Mouse (Mus musculus): ENCODE results near the gene B3gnt6. TPM values are rescaled to one million over a fixed set of nuclear protein-coding genes. Genes with fewer than 3 reads are reported as not detected.
"Not testable (repeated sequence)": the region's sequence is repeated elsewhere in the genome, so short reads cannot be mapped to it uniquely, and the experiment has no call there.

The B3gnt6 gene
- polyA plus RNA-seq, 1 experiment from 2014 or later = not detected

- Histone ChIP-seq H3K4me3 (replicated peaks; ENCODE audit: low read length) (peak overlapping the region; percentile 43), H3K4me1 (ENCODE audit: control insufficient read depth, insufficient read depth, low read length) (peaks cover 14% of the 10 kb centered on the region), H3K27me3 (ENCODE audit: control insufficient read depth, insufficient read depth, low read length) (peaks cover 47% of the 10 kb centered on the region), H3K36me3 (ENCODE audit: control insufficient read depth, insufficient read depth, low read length) (no peaks in the 10 kb centered on the region), H3K4me2 (ENCODE audit: low read depth, low read length) (peak overlapping the region; percentile 78), H3K9ac (ENCODE audit: low read length) (no peak overlapping the region), H3K9me3 (replicated peaks; ENCODE audit: control insufficient read depth, low read length) (no peaks in the 10 kb centered on the region), H3K27ac (ENCODE audit: low read length) (no peak overlapping the region)
- ATAC-seq (ENCODE audit: insufficient read depth, low FRiP score) = no peak
- 3% methylated on average over 36 of the region's 36 CpGs for WGBS
These were observed 5.7 kb downstream of the B3gnt6 start for GRCm38 (mm10) chr7:98193515-98194025.

GRCm38 (mm10) chr7:98191571-98192250 lies 7.6 kb downstream of the B3gnt6 start:
- Histone ChIP-seq H3K36me3 (ENCODE audit: control insufficient read depth, insufficient read depth, low read length) (no peaks in the 10 kb centered on the region), H3K4me1 (ENCODE audit: control insufficient read depth, insufficient read depth, low read length) (peaks cover 14% of the 10 kb centered on the region), H3K4me2 (ENCODE audit: low read depth, low read length) (no peak overlapping the region), H3K9me3 (replicated peaks; ENCODE audit: control insufficient read depth, low read length) (no peaks in the 10 kb centered on the region), H3K27me3 (ENCODE audit: control insufficient read depth, insufficient read depth, low read length) (peaks cover 47% of the 10 kb centered on the region), H3K9ac (ENCODE audit: low read length) (no peak overlapping the region), H3K4me3 (replicated peaks; ENCODE audit: low read length) (no peak overlapping the region), H3K27ac (ENCODE audit: low read length) (no peak overlapping the region)
- WGBS = 62% methylated on average over 17 of the region's 17 CpGs
- ATAC-seq (ENCODE audit: insufficient read depth, low FRiP score) = no peak

- no peak for ATAC-seq (ENCODE audit: insufficient read depth, low FRiP score)
- Histone ChIP-seq H3K9ac (ENCODE audit: low read length) (no peak overlapping the region), H3K9me3 (replicated peaks; ENCODE audit: control insufficient read depth, low read length) (no peaks in the 10 kb centered on the region), H3K27ac (ENCODE audit: low read length) (no peak overlapping the region), H3K36me3 (ENCODE audit: control insufficient read depth, insufficient read depth, low read length) (no peaks in the 10 kb centered on the region), H3K27me3 (ENCODE audit: control insufficient read depth, insufficient read depth, low read length) (peaks cover 40% of the 10 kb centered on the region), H3K4me2 (ENCODE audit: low read depth, low read length) (no peak overlapping the region), H3K4me1 (ENCODE audit: control insufficient read depth, insufficient read depth, low read length) (peaks cover 14% of the 10 kb centered on the region), H3K4me3 (replicated peaks; ENCODE audit: low read length) (no peak overlapping the region)
- WGBS = 89% methylated on average over 1 of the region's 1 CpGs
These were observed 8.7 kb downstream of the B3gnt6 start for GRCm38 (mm10) chr7:98190578-98190977.

GRCm38 (mm10) chr7:98189745-98190144 lies 9.5 kb downstream of the B3gnt6 start:
- no peak overlapping the region for H3K27ac ChIP-seq (ENCODE audit: low read length)
- no peak overlapping the region for H3K9ac ChIP-seq (ENCODE audit: low read length)
- H3K4me2 ChIP-seq (ENCODE audit: low read depth, low read length) = no peak overlapping the region
- H3K36me3 ChIP-seq (ENCODE audit: control insufficient read depth, insufficient read depth, low read length) = no peaks in the 10 kb centered on the region
- peaks cover 31% of the 10 kb centered on the region for H3K27me3 ChIP-seq (ENCODE audit: control insufficient read depth, insufficient read depth, low read length)
- H3K9me3 ChIP-seq (replicated peaks; ENCODE audit: control insufficient read depth, low read length) = no peaks in the 10 kb centered on the region
- 24% methylated on average over 3 of the region's 3 CpGs for WGBS
- no peak overlapping the region for H3K4me3 ChIP-seq (replicated peaks; ENCODE audit: low read length)
- peaks cover 14% of the 10 kb centered on the region for H3K4me1 ChIP-seq (ENCODE audit: control insufficient read depth, insufficient read depth, low read length)
- ATAC-seq (ENCODE audit: insufficient read depth, low FRiP score) = no peak

- peaks cover 6% of the 10 kb centered on the region for H3K4me1 ChIP-seq (ENCODE audit: control insufficient read depth, insufficient read depth, low read length)
- WGBS = 80% methylated on average over 2 of the region's 2 CpGs
These were observed 10.6 kb downstream of the B3gnt6 start for GRCm38 (mm10) chr7:98188680-98189079.

GRCm38 (mm10) chr7:98188238-98188637 lies 11.0 kb downstream of the B3gnt6 start:
- H3K27ac ChIP-seq (ENCODE audit: low read length) = no peak overlapping the region
- H3K27me3 ChIP-seq (ENCODE audit: control insufficient read depth, insufficient read depth, low read length) = peaks cover 16% of the 10 kb centered on the region
- H3K36me3 ChIP-seq (ENCODE audit: control insufficient read depth, insufficient read depth, low read length) = no peaks in the 10 kb centered on the region
- H3K9me3 ChIP-seq (replicated peaks; ENCODE audit: control insufficient read depth, low read length) = no peaks in the 10 kb centered on the region
- no peak overlapping the region for H3K4me3 ChIP-seq (replicated peaks; ENCODE audit: low read length)
- WGBS = 79% methylated on average over 2 of the region's 2 CpGs
- ATAC-seq (ENCODE audit: insufficient read depth, low FRiP score) = no peak
- no peak overlapping the region for H3K4me2 ChIP-seq (ENCODE audit: low read depth, low read length)
- H3K9ac ChIP-seq (ENCODE audit: low read length) = no peak overlapping the region
- peaks cover 1% of the 10 kb centered on the region; the same call in 1 of the 2 replicates for H3K4me1 ChIP-seq (ENCODE audit: control insufficient read depth, insufficient read depth, low read length)

More at GRCm38 (mm10) chr7:98188680-98189079, 10.6 kb downstream of the B3gnt6 start:
- peaks cover 21% of the 10 kb centered on the region for H3K27me3 ChIP-seq (ENCODE audit: control insufficient read depth, insufficient read depth, low read length)
- no peak overlapping the region for H3K9ac ChIP-seq (ENCODE audit: low read length)
- no peak for ATAC-seq (ENCODE audit: insufficient read depth, low FRiP score)
- no peaks in the 10 kb centered on the region for H3K36me3 ChIP-seq (ENCODE audit: control insufficient read depth, insufficient read depth, low read length)
- H3K4me2 ChIP-seq (ENCODE audit: low read depth, low read length) = no peak overlapping the region
- no peak overlapping the region for H3K27ac ChIP-seq (ENCODE audit: low read length)
- H3K9me3 ChIP-seq (replicated peaks; ENCODE audit: control insufficient read depth, low read length) = no peaks in the 10 kb centered on the region
- no peak overlapping the region for H3K4me3 ChIP-seq (replicated peaks; ENCODE audit: low read length)

GRCm38 (mm10) chr7:98187332-98187731 lies 11.9 kb downstream of the B3gnt6 start:
- not testable (repeated sequence) for H3K36me3 ChIP-seq (ENCODE audit: control insufficient read depth, insufficient read depth, low read length); H3K27me3 ChIP-seq (ENCODE audit: control insufficient read depth, insufficient read depth, low read length); H3K4me2 ChIP-seq (ENCODE audit: low read depth, low read length); ATAC-seq (ENCODE audit: insufficient read depth, low FRiP score); H3K4me1 ChIP-seq (ENCODE audit: control insufficient read depth, insufficient read depth, low read length); H3K9me3 ChIP-seq (replicated peaks; ENCODE audit: control insufficient read depth, low read length); H3K27ac ChIP-seq (ENCODE audit: low read length); H3K9ac ChIP-seq (ENCODE audit: low read length); H3K4me3 ChIP-seq (replicated peaks; ENCODE audit: low read length)
- WGBS = 83% methylated on average over 3 of the region's 3 CpGs

- Histone ChIP-seq H3K9me3 (replicated peaks; ENCODE audit: control insufficient read depth, low read length) (no peaks in the 10 kb centered on the region), H3K36me3 (ENCODE audit: control insufficient read depth, insufficient read depth, low read length) (no peaks in the 10 kb centered on the region), H3K4me2 (ENCODE audit: low read depth, low read length) (no peak overlapping the region), H3K4me1 (ENCODE audit: control insufficient read depth, insufficient read depth, low read length) (no peaks in the 10 kb centered on the region), H3K27ac (ENCODE audit: low read length) (no peak overlapping the region), H3K27me3 (ENCODE audit: control insufficient read depth, insufficient read depth, low read length) (0 out of 2 replicates have a peak, but pooled peaks cover under 1% of the 10 kb centered on the region), H3K9ac (ENCODE audit: low read length) (no peak overlapping the region), H3K4me3 (replicated peaks; ENCODE audit: low read length) (no peak overlapping the region)
- 69% methylated on average over 8 of the region's 8 CpGs for WGBS
- ATAC-seq (ENCODE audit: insufficient read depth, low FRiP score) = no peak
These were observed 12.6 kb downstream of the B3gnt6 start for GRCm38 (mm10) chr7:98186637-98187036.

GRCm38 (mm10) chr7:98185326-98185725 lies 14.0 kb downstream of the B3gnt6 start:
- Histone ChIP-seq H3K4me3 (replicated peaks; ENCODE audit: low read length) (no peak overlapping the region), H3K4me1 (ENCODE audit: control insufficient read depth, insufficient read depth, low read length) (no peaks in the 10 kb centered on the region), H3K9ac (ENCODE audit: low read length) (no peak overlapping the region), H3K36me3 (ENCODE audit: control insufficient read depth, insufficient read depth, low read length) (no peaks in the 10 kb centered on the region), H3K27me3 (ENCODE audit: control insufficient read depth, insufficient read depth, low read length) (no peaks in the 10 kb centered on the region), H3K9me3 (replicated peaks; ENCODE audit: control insufficient read depth, low read length) (no peaks in the 10 kb centered on the region), H3K4me2 (ENCODE audit: low read depth, low read length) (no peak overlapping the region), H3K27ac (ENCODE audit: low read length) (no peak overlapping the region)
- no peak for ATAC-seq (ENCODE audit: insufficient read depth, low FRiP score)
- WGBS = 79% methylated on average over 6 of the region's 6 CpGs
